Mouse (Mus musculus): Measurements from ENCODE around the gene Unk.

GRCm38 (mm10) chr11:116106154-116106962 is 76.2 kb downstream of the Unk start:
- no peak for TF ChIP-seq CTCF (IDR thresholded peaks at IDR 0.05; ENCODE audit: borderline replicate concordance, extremely low read depth, insufficient read depth, insufficient read length)
- no peak for TF ChIP-seq POLR2A (IDR thresholded peaks at IDR 0.05; ENCODE audit: borderline replicate concordance, extremely low read depth, insufficient read depth, insufficient read length, poor library complexity, severe bottlenecking)
